Mouse (Mus musculus): ENCODE data around the gene Pkp4. TPM values are rescaled to one million over a fixed set of nuclear protein-coding genes. Genes with fewer than 3 reads are reported as not detected.

Gene Pkp4
- polyA plus RNA-seq, 2 experiments = 5.2 to 8.9 TPM

DNA sequence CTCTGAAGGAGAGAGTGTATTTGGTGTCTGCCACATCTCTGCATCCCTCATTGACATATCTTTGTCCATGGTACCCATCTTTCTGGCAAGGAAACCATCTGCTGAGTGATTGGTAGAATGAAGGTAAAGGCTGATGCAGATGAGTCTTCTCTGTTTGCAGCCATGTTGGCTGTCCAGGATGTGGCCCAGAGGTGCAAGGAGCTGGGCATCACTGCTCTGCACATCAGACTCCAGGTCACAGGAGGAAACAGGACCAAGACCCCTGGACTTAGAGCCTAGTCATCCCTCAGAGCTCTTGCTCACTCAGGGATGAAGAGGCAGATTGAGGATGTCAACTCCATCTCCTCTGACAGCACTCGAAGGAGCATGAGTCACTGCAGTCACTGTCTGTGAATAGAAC lies 235.9 kb downstream of the Pkp4 start:
- no peaks in the 10 kb centered on the region for H3K4me1 ChIP-seq (replicated peaks; ENCODE audit: control insufficient read depth in 2 of 2, insufficient read depth in 2 of 2, low read length in 1 of 2)
- H3K36me3 ChIP-seq (replicated peaks; ENCODE audit: control insufficient read depth, insufficient read depth, low read depth) = no peaks in the 10 kb centered on the region
- ATAC-seq (ENCODE audit: insufficient read depth) (no peak), DNase-seq (ENCODE audit: low read depth in 3 of 3, low spot score in 3 of 3) (no peak)
- no peak overlapping the region for H3K27ac ChIP-seq
- no peak overlapping the region for H3K4me2 ChIP-seq (ENCODE audit: low read depth)
- no peak overlapping the region for H3K4me3 ChIP-seq (ENCODE audit: insufficient read depth in 1 of 2, low read depth in 2 of 2, low read length in 2 of 2)
- no peaks in the 10 kb centered on the region for H3K27me3 ChIP-seq (ENCODE audit: control insufficient read depth, insufficient read depth, low read length)
- H3K9ac ChIP-seq (replicated peaks) = no peak overlapping the region
- TF ChIP-seq CTCF (IDR thresholded peaks at IDR 0.05; ENCODE audit: low read depth) (no peak), EP300 (IDR thresholded peaks at IDR 0.05; ENCODE audit: low read depth) (no peak)
- 54% methylated on average over 1 of the region's 1 CpGs for WGBS (ENCODE audit: insufficient replicate concordance)
- H3K9me3 ChIP-seq (ENCODE audit: control insufficient read depth, low read length) = no peaks in the 10 kb centered on the region

DNA sequence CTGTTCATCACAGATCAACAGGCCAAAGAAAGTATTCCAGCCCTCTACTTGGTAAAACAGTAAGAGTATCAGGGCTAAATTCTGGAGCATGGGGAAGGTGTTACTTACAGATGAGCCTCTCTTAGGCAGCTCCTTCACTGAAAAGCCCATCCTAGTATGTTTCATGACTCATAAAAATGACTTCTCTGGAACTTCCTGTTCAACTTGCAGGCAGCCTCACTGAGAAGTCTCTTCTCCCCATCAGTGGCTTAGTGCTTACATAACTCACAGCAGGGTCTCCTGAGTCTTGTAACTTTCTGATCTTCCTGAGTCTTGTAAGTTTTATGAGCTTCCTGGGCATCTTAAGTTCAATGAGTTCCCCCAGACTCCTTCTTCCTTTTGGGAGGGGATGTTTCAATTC lies 236.9 kb downstream of the Pkp4 start:
- Histone ChIP-seq H3K9ac (replicated peaks) (no peak overlapping the region), H3K36me3 (replicated peaks; ENCODE audit: control insufficient read depth, insufficient read depth, low read depth) (no peaks in the 10 kb centered on the region), H3K9me3 (ENCODE audit: control insufficient read depth, low read length) (no peaks in the 10 kb centered on the region), H3K4me1 (replicated peaks; ENCODE audit: control insufficient read depth in 2 of 2, insufficient read depth in 2 of 2, low read length in 1 of 2) (no peaks in the 10 kb centered on the region), H3K4me2 (ENCODE audit: low read depth) (no peak overlapping the region), H3K27ac (no peak overlapping the region), H3K4me3 (ENCODE audit: insufficient read depth in 1 of 2, low read depth in 2 of 2, low read length in 2 of 2) (no peak overlapping the region), H3K27me3 (ENCODE audit: control insufficient read depth, insufficient read depth, low read length) (no peaks in the 10 kb centered on the region)
- no peak for ATAC-seq (ENCODE audit: insufficient read depth)
- TF ChIP-seq EP300 (IDR thresholded peaks at IDR 0.05; ENCODE audit: low read depth) = no peak
- no peak for DNase-seq (ENCODE audit: low read depth in 3 of 3, low spot score in 3 of 3)

GRCm38 (mm10) chr2:59400901-59401378 lies 240.3 kb downstream of the Pkp4 start:
- H3K27me3 ChIP-seq (ENCODE audit: control insufficient read depth, insufficient read depth, low read length) = no peaks in the 10 kb centered on the region
- TF ChIP-seq EP300 (IDR thresholded peaks at IDR 0.05; ENCODE audit: low read depth) = no peak
- no peak for TF ChIP-seq CTCF (IDR thresholded peaks at IDR 0.05; ENCODE audit: low read depth)
- no peak overlapping the region for H3K4me2 ChIP-seq (ENCODE audit: low read depth)
- no peak overlapping the region for H3K9ac ChIP-seq (replicated peaks)
- H3K27ac ChIP-seq = no peak overlapping the region
- H3K4me3 ChIP-seq (ENCODE audit: insufficient read depth in 1 of 2, low read depth in 2 of 2, low read length in 2 of 2) = no peak overlapping the region
- no peaks in the 10 kb centered on the region for H3K4me1 ChIP-seq (replicated peaks; ENCODE audit: control insufficient read depth in 2 of 2, insufficient read depth in 2 of 2, low read length in 1 of 2)
- ATAC-seq (ENCODE audit: insufficient read depth) (no peak), DNase-seq (ENCODE audit: low read depth in 3 of 3, low spot score in 3 of 3) (no peak)
- whole genome bisulfite sequencing (ENCODE audit: insufficient replicate concordance) = 14% methylated on average over 2 of the region's 2 CpGs
- no peaks in the 10 kb centered on the region for H3K36me3 ChIP-seq (replicated peaks; ENCODE audit: control insufficient read depth, insufficient read depth, low read depth)
- no peaks in the 10 kb centered on the region for H3K9me3 ChIP-seq (ENCODE audit: control insufficient read depth, low read length)

GRCm38 (mm10) chr2:59401841-59402461 lies 241.3 kb downstream of the Pkp4 start:
- H3K36me3 ChIP-seq (replicated peaks; ENCODE audit: control insufficient read depth, insufficient read depth, low read depth) = no peaks in the 10 kb centered on the region
- no peaks in the 10 kb centered on the region for H3K9me3 ChIP-seq (ENCODE audit: control insufficient read depth, low read length)
- no peak overlapping the region for H3K9ac ChIP-seq (replicated peaks)
- no peak for DNase-seq (ENCODE audit: low read depth in 3 of 3, low spot score in 3 of 3)
- no peak overlapping the region for H3K4me3 ChIP-seq (ENCODE audit: insufficient read depth in 1 of 2, low read depth in 2 of 2, low read length in 2 of 2)
- no peak overlapping the region for H3K27ac ChIP-seq
- TF ChIP-seq EP300 (IDR thresholded peaks at IDR 0.05; ENCODE audit: low read depth) (no peak), CTCF (IDR thresholded peaks at IDR 0.05; ENCODE audit: low read depth) (no peak)
- no peaks in the 10 kb centered on the region for H3K4me1 ChIP-seq (replicated peaks; ENCODE audit: control insufficient read depth in 2 of 2, insufficient read depth in 2 of 2, low read length in 1 of 2)
- no peak overlapping the region for H3K4me2 ChIP-seq (ENCODE audit: low read depth)
- no peaks in the 10 kb centered on the region for H3K27me3 ChIP-seq (ENCODE audit: control insufficient read depth, insufficient read depth, low read length)
- no peak for ATAC-seq (ENCODE audit: insufficient read depth)
- WGBS (ENCODE audit: insufficient replicate concordance) = 45% methylated on average over 8 of the region's 8 CpGs

DNA sequence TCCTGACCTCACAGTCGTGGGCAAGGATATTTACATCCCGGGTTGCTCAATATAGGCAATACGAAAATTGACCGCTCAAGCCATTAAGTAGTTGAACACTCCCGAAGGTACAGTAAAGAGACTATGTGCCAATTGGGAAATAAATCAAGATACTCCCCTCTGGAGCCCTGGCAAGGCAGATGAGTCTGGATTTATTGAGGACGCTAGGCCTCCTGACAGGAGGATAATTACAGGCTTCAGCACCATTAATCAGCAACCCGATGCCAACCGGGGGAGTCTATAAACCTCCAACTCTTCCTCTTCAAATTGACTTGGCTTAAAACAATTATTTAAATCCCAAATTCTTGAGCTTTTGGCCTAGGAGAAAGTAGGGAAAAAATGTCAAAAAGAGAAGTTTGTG lies 243.4 kb downstream of the Pkp4 start:
- Histone ChIP-seq H3K4me2 (ENCODE audit: low read depth) (no peak overlapping the region), H3K36me3 (replicated peaks; ENCODE audit: control insufficient read depth, insufficient read depth, low read depth) (no peaks in the 10 kb centered on the region), H3K27ac (no peak overlapping the region)

More for the DNA sequence above, 243.4 kb downstream of the Pkp4 start:
- no peaks in the 10 kb centered on the region for H3K4me1 ChIP-seq (replicated peaks; ENCODE audit: control insufficient read depth in 2 of 2, insufficient read depth in 2 of 2, low read length in 1 of 2)
- DNase-seq (ENCODE audit: low read depth in 3 of 3, low spot score in 3 of 3) (no peak), ATAC-seq (ENCODE audit: insufficient read depth) (no peak)
- no peaks in the 10 kb centered on the region for H3K9me3 ChIP-seq (ENCODE audit: control insufficient read depth, low read length)
- no peak overlapping the region for H3K4me3 ChIP-seq (ENCODE audit: insufficient read depth in 1 of 2, low read depth in 2 of 2, low read length in 2 of 2)
- TF ChIP-seq CTCF (IDR thresholded peaks at IDR 0.05; ENCODE audit: low read depth) = no peak
- TF ChIP-seq EP300 (IDR thresholded peaks at IDR 0.05; ENCODE audit: low read depth) = no peak
- 75% methylated on average over 8 of the region's 8 CpGs for WGBS (ENCODE audit: insufficient replicate concordance)
- no peak overlapping the region for H3K9ac ChIP-seq (replicated peaks)
- H3K27me3 ChIP-seq (ENCODE audit: control insufficient read depth, insufficient read depth, low read length) = no peaks in the 10 kb centered on the region

Other genes with a start within 250 kb of the Pkp4 start
- 0.10 and 0.26 TPM in 2 replicates for gene Ccdc148, start 167 bp upstream of the Pkp4 start, polyA plus RNA-seq (2012; rRNA removed)
- 0.19 and 0.20 TPM in 2 replicates for gene Ccdc148, start 167 bp upstream of the Pkp4 start, polyA plus RNA-seq (2014; fragmentation: Nextera tagmentation; extraction: Ambion mirVana)